Mouse (Mus musculus): Measurements from ENCODE around the gene Lrrc8a.
A peak's percentile ranks its signal among the peaks of the same experiment; 100 is the strongest.

Gene Lrrc8a

GRCm38 (mm10) chr2:30299525-30299924, 62.0 kb downstream of the Lrrc8a start:
- DNase-seq (ENCODE audit: low read depth, low spot score): no peak

GRCm38 (mm10) chr2:30299966-30300365, 62.5 kb downstream of the Lrrc8a start:
- DNase-seq (ENCODE audit: low read depth, low spot score): no peak

- no peak for DNase-seq (ENCODE audit: low read depth, low spot score)
Measured at GRCm38 (mm10) chr2:30306087-30306486, 68.6 kb downstream of the Lrrc8a start.

- no peak for DNase-seq (ENCODE audit: low read depth, low spot score)
Measured at GRCm38 (mm10) chr2:30309351-30309750, 71.8 kb downstream of the Lrrc8a start.

GRCm38 (mm10) chr2:30311481-30311880, 74.0 kb downstream of the Lrrc8a start:
- peak; percentile 41 for DNase-seq (ENCODE audit: low read depth, low spot score)
